Mouse (Mus musculus): ENCODE data around the gene Vwa5b2.
A peak's percentile ranks its signal among the peaks of the same experiment; 100 is the strongest.

The Vwa5b2 gene

DNA sequence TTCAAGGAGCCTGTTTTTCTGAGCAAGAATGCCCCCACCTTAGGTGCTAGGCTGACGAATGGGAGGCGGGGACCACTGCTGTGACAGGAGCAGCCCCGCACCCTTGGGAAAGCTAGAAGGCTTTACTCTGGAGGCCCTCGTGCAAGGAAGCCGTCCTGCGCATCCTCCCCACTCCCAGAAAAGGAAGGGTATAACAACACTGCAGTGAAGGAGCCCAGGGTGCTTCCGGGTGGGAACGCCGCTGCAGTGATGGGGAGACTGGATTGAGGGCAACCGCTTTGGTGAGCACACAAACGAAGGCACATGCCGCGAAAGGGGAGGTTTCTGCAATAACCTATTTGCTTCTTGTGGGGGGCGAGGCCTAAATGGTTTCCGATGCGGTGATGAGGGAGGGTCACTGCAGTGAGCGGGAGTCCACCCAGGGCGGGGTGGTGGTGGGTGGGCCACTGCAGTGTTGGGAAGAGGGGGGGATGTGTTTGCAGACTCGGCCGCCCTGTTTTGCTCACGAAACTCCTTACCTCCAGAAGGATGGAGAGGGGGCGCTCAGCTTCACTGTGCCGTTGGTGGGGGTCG, at the start of gene Vwa5b2:
Gene Vwa5b2 (plus strand): TSS at position 106 of the 573 bp plus-strand sequence.
- peak; percentile 37 for DNase-seq (ENCODE audit: low read depth, low spot score)

DNA sequence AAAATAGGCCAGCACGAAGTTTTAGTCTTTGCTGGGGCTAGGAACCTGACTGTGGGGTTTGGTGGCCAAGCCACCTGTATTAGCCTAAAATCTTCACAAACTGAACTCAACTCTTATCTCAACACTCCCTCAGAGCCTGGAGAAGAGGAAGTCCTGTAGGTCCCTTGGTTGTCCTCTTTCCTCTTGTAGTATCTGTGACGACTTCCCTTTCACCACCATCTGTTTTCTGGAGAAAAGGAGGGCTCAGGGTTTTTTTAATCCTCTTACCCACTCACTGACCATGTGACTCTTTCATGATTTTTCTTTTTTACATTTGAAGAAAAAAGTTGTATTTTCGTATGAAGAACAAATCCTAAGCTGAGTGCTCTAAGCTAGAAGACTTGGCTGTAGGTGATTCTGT, 49.6 kb upstream of the Vwa5b2 start:
- no peak for DNase-seq (ENCODE audit: low read depth, low spot score)

DNA sequence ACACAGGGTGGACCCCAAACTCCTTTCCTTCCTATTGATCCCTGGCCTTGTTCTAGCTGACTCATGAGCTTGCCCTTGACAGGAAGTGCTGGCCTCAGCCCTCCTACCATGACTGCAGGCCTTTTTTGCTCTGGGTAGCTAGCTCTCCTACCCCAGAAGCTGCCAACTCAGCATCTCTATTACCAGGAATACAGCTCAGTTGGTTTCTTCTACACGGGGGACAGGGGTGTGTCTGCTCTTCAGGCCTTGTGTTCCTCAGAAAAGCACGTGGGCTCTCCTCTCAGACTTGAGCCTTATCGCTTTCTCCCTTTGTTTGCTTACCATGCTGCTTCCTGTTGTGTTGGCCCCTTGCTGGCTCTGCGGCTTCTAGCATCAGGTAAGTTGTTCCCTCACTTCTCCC, 48.8 kb upstream of the Vwa5b2 start:
- DNase-seq (ENCODE audit: low read depth, low spot score) = peak; percentile 82

DNA sequence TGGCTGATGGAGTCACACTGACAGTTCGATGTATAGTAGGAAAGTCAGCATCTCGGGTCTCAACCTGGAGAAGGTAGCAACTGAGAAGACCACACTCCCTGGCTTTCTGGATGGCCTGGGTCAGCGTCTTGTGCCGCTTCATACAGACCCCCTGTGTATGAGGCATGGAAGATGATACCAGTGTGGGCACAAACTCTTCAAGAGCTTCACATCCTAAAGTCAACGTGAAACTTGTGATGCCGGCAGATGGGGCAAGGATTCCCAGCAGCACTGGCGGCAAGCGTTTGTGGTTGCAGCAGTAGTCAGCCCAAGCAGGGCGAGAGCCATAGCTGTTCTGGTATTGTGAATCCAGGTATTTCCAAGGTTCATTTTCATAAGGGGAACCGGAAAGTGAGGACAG, 43.6 kb upstream of the Vwa5b2 start:
- no peak for DNase-seq (ENCODE audit: low read depth, low spot score)

DNA sequence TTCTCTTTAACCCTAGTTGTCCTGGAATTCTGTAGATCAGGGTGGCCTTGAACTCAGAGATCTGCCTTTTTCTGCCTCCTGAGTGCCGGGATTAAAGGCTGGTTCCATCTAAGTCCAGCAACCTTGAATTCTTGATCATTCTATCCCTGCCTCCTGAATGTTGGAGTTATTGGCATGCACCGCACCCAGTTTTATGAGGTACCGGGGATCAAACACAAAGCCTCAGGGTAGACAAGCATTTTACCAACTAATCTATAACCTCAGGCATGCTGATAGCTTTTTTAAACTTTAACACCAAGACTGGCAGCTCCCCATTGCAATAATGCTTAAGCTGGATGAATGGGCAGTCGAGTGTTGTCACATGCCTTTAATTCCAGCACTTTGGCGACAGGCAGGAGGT, 41.8 kb upstream of the Vwa5b2 start:
- peak; percentile 50 for DNase-seq (ENCODE audit: low read depth, low spot score)

DNA sequence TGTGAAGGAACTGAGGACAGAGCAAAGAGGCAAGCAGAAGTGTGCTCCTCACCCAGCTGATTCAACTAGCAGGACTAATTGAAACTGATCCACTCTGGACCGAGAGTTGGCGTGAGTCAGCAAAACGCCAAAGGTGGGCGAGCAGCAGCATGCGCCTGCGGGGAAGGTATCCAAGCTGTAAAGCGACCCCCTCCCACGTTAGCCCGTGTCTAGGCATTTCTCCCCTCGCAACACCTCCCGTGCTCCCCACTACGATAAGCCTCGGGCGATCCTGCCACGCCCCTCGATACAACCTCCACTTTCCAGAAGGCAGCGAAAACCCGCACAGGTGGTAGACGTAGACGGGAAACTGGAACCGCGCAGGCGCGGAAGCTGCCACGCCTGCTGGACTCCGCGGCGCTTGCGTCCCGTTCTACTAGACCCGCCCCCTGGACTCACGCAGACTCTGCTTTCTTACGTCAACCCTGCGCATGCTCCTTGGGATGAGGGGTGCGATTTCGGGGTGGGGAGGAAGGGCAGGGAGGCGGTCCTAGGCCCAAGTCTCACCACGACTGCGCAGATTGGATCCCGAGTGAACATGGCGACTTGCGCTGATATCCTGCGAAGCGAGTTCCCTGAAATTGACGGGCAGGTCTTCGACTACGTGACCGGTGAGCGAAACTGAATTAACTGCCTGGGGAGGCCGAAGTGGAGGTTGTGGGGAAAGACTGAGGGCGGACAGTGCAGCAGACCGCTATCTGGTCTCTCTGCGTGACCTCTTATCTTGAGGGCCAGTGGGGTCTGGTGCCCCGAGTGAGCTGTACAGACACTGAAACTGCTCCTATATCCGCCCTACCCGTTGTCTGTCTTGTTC, 40.9 kb upstream of the Vwa5b2 start, which contains the start of gene Abcf3:
Gene Abcf3 (plus strand): TSS at position 482 of the 853 bp plus-strand sequence.
- DNase-seq (ENCODE audit: low read depth, low spot score) = peak; percentile 100

DNA sequence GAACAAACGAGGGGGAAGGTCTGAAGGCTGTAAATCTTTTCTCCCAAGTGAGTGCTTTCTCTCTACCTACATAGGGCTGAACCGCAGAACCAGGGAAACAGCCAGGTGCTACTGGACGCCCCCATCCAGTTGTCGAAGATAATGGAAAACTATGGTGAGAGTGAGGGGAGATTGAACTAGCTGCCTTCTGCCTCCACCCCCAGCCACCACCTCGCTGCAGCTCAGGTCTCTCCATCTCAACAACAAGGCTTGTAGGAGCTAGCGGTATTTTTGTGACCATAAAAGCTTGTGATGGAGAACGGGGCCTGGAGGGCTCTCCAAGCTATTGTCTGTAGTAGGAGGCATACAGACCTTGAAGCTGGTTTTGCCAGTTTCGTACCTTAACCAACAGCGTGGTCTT, 40.1 kb upstream of the Vwa5b2 start:
- DNase-seq (ENCODE audit: low read depth, low spot score) = no peak

DNA sequence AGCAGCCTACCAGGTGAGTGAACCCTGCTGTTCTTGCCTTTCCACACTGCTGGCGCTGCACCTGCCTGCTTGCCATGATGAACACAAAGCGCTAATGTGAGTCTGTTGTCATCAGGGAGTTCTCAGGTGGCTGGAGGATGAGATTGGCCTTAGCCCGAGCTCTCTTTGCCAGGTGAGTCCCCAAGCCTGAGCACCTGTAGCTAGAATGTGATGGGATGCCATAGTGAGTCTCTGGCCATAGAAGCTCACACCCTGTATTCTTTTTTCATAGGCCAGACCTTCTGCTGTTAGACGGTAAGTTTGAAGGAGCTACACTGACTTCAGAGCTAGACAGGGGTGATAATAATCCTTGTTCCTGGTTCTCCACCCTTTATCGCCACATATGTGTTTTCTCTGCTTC, 37.6 kb upstream of the Vwa5b2 start:
- DNase-seq (ENCODE audit: low read depth, low spot score) = no peak

DNA sequence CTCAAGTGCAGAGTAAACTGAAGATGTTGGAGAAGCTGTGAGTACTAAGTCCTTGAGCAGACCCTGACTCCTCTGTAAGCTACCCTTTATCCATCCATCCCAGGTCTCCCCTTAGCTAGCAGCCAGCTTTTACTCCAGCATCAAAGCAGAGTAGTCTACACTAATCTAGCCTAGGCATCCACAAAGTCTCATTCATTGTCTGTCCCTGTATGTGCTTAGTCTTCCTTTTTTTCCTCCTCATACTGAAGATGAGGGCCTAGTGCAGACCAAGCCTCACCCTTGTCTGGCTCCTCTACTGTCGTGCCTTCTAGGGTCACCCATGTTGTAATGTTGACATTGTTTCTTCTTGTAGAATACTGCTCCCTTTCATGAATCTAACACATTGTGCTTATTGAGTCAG, 36.7 kb upstream of the Vwa5b2 start:
- DNase-seq (ENCODE audit: low read depth, low spot score) = no peak

DNA sequence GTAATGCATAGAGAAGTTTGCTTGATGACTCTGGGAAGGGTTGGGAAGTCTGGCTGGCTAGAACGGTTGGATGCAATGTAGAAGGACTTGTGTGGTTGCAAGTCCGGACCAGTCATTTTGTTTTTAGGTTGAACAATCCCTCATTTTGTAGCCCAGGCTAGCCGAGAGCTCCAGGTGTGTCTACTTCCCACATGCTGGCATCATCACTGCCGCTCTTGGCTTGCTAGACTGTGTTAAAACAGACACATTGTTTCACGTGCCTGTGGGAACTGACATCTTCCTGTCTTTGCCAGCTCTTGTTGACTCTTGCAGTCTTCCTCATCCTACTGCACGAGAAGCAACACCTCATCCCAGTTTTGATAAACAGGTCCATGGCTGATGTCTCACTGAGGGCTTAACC, 34.3 kb upstream of the Vwa5b2 start:
- DNase-seq (ENCODE audit: low read depth, low spot score) = no peak

DNA sequence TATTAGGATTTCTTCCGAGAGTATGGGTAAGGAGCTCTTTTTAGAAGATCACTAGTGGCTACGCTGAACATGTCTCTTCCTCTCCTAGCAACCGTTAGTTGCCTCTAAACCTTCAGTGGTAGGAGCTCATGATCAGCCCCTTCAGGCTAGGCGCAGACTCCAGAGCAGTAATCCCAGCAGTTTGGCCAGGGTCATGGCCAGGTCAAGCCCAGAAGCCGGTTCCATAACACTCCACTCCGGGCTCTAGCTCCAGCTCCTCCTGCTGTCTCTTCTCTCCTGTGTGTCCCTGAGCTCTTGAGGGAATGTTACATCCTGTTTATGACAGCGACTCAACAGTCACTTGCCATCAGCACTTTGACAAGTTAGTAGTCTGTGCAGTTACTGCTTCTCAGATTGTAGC, 31.9 kb upstream of the Vwa5b2 start:
- DNase-seq (ENCODE audit: low read depth, low spot score) = peak; percentile 67

DNA sequence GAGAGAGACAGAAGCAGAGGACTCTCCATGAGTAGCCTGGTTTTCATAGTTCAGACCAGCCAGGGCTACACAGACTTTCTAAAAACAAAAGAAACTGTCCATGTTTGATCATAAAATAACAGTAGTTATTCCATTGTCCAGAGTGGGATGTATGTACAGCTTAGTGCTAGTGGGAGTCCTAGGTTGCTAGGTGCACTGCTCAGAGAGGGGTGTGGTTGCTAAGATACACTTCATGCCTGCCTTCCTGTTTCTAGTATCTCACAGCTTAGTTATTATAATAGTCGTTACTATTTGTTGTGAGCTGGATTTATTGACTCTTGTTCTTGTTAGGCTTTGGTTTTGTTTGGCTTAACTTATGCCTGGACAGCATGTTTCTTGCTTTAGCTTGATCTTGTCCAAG, 24.2 kb upstream of the Vwa5b2 start:
- no peak for DNase-seq (ENCODE audit: low read depth, low spot score)

DNA sequence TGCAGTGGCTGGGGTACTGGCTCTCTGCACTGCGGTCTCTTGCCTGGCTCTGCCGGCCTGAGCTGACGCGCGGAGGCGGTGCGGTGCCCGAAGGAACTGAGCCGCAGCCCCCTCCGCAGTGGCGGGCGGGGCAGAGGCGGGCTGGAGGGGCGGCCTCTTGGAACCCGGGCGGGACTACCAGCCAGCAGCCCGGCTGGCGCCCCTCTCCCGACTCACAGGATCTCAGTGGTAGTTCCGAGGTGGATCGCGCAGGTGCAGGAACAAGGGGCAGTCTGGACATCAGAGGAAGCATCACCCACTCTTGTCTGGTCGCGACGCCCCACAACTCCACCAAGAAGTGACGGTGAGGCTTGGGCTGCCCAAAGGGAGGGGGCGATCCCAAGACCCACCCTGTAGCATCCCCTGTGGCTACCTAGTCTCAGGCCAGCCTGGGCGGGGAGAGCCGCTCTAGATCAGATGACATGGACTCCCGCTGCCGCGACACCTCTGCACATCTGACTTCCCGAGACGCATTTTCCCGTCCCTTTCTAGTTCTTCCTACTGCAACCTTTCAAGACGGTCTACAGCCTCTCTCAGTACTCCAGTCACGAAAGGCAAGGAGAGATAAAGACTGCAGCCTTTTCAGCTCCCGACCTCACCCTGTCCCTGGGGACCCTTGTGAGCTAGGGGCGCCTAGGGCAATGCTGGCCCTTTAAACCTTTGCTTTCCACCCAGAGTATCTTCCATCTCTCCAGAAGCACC, 838 bp downstream of the Vwa5b2 start:
- DNase-seq (ENCODE audit: low read depth, low spot score) = peak; percentile 57

DNA sequence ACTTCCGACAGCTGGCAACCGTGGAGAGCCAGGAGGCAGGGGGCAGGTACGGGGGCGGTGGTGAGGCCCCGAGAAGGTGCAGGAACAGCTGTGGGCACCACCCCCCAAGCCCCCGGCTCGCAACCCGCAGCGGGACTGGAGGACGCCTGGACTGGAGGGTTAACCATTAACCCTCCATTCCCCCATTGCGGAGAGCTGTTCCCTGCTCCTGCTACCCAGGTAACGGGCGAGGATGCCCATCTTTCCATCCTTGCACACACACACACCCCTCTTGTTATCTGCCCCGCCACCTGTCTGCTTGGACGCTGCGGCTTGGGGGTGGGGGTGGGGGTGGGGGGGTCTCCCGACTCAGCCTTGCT, 1.4 kb downstream of the Vwa5b2 start:
- DNase-seq (ENCODE audit: low read depth, low spot score) = no peak

DNA sequence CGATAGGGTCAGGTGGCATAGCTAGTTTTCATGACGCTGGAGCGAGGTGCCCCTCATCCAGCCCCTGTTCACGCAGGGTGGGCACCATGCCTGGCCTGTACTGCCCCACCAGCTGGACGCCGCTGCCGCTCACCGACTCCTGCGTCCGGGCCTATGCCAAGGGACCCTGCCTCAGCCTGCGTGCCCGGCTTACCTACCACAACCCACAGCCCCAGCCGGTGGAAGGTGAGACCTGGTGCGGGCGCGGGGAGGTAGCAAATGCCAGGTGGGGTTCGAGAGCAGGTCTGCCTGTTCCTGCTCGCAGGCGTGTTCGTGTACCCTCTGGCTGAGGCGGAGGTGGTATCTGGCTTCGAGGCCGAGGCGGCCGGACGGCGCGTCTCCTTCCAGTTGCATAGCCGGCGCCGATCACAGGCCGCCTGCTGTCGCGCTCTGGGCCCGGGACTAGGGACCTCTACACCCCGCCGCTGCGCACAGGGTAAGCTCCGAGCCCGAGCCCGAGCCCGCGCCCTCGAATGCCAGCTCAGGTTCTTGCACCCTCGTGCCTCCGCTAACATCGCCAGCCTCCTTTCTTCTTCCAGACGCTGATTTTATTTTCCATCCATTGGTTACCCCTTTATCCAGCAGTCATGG, 1.9 kb downstream of the Vwa5b2 start:
- DNase-seq (ENCODE audit: low read depth, low spot score) = no peak

DNA sequence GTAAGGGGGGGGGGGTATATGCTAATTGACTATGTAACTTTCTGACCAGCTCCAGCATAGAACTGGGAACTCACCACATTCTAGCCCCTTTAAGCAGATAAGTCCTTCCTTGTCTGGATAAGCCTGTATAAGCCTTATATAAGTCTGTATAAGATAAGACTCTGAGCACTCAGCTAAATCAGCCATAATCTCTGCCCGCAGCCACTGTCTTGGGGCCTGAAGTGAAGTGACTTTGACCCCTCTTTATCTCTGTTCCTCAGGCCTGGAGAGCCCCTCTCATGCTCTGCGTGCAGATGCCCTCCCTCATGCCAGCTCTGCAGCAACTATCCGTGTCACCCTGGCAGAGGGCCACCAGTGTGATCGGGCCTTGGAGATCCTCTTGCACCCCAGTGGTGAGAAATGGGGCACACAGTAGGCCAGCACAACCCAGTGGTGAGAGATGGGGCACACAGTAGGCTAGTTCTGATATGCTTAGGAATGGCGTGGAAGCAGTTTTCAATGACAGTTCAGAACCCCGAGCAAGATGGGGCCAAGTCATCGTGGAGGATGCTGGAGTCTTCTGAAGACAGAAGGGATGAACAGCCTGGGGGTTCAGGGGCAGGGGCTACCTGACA, 5.9 kb downstream of the Vwa5b2 start:
- no peak for DNase-seq (ENCODE audit: low read depth, low spot score)

DNA sequence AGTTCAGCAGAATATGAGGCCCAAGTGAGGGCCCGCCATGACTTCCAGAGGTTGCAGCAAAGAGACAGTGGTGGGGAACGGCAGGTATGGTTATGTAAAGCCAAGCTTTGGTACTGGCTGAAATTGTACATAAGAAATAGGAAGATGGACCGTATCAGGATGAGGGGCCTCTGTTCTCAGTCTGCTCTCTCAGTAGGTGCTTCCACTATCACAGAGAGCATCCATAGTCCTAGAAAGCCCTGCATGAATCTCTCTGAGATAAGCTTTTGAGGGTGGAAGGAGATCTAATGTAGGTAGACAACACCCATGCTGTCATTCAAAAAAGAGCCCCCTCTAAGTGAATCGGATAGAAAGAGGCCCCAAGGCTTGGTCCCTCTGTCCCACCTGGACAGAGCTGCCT, 6.5 kb downstream of the Vwa5b2 start:
- DNase-seq (ENCODE audit: low read depth, low spot score) = no peak

DNA sequence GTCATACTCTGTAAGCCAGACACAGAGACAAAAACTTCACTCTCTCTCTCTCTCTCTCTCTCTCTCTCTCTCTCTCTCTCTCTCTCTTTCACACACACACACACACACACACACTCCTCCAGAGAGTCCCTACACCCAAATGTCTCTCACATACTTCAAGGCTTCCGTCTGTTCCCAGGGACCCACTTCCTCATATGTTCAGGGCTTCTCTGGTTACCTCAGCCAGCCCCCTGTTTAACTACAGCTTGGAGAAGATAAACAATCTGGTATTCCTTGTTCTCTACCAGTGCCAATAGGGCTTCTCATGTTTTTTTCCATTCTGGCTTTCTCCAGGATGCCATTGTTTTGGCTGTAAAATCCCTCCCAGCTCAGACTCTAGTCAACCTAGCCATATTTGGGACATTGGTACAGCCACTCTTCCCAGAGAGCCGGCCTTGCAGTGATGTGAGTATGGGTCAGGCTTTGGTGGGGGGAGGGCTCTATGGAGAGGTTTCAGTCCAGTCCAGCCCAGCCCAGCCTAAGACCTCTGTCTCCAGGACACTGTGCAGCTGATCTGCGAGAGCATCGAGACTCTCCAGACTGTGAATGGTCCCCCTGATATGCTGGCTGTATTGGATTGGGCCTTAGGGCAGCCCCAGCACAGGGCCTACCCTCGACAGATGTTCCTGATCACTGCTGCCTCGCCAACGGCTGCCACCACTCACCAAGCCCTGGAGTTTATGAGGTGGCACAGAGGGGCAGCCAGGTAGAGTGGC, 7.6 kb downstream of the Vwa5b2 start:
- DNase-seq (ENCODE audit: low read depth, low spot score) = no peak

DNA sequence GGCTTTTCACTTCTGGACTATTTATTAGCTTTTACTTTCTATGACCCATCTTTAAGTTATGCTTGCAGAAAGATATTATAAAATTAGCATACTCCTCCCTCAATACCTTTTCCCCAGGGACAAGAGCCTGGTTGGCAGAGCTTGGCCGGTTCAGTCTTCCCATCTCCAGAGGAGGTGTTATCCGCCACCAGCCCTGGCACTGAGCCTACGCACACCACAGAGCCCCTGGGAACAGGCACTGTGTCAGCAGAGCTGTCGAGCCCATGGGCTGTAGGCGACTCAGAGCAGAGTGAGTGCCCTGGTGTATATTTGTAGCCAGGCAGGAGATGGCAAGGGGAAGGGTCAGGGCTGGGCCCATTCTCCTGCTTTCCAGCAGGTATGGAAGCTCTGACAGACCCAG, 11.2 kb downstream of the Vwa5b2 start:
- DNase-seq (ENCODE audit: low read depth, low spot score) = no peak

DNA sequence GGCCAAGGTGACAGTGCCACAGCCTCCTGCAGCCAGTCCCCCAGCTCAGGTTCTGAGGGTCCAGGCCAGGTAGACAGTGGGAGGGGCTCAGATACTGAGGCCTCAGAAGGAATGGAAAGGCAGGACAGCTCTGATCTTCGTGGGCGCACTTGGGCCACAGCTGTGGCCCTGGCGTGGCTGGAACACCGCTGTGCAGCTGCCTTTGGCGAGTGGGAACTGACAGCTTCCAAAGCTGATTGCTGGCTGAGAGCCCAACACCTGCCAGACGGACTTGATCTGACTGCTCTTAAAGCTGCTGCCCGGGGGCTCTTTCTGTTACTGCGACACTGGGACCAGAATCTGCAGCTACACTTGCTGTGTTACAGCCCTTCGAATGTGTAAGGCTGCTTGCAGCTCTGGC, 15.4 kb downstream of the Vwa5b2 start:
- no peak for DNase-seq (ENCODE audit: low read depth, low spot score)
